Mouse (Mus musculus) E14TG2a.4 (cell line): ENCODE results near the gene Nxph4.

Source experiments
- H3K27me3 ChIP-seq: 2 replicates; pipeline ENCODE4 v1.6.1; 2014; ENCODE audit warnings: low read length, control low read depth; ENCODE audit not compliant: insufficient read depth
- H3K36me3 ChIP-seq: 2 replicates; pipeline ENCODE4 v1.6.1; 2014; ENCODE audit warnings: low read length, control low read depth; ENCODE audit not compliant: insufficient read depth
- H3K4me1 ChIP-seq: replicated peaks from 2 replicates; pipeline ENCODE4 v1.6.1; 2014; ENCODE audit warnings: low read depth, low read length, control low read depth
- H3K4me3 ChIP-seq: replicated peaks from 2 replicates; pipeline ENCODE4 v1.5.1; 2014; ENCODE audit warnings: mild to moderate bottlenecking, low read length
- H3K9me3 ChIP-seq: 2 replicates; pipeline ENCODE4 v1.6.1; 2014; ENCODE audit warnings: low read length, control low read depth
- CTCF ChIP-seq: conservative IDR thresholded peaks from 2 replicates; pipeline ENCODE4 v1.5.1; 2014; ENCODE audit warnings: low read length
- NANOG ChIP-seq: IDR thresholded peaks from 2 replicates; pipeline ENCODE4 v1.6.1; 2014; ENCODE audit warnings: borderline replicate concordance, low read length, mixed read lengths
- POU5F1 ChIP-seq: IDR thresholded peaks from 2 replicates; pipeline ENCODE4 v1.6.1; 2014; ENCODE audit warnings: low read length, borderline replicate concordance

The Nxph4 gene

DNA sequence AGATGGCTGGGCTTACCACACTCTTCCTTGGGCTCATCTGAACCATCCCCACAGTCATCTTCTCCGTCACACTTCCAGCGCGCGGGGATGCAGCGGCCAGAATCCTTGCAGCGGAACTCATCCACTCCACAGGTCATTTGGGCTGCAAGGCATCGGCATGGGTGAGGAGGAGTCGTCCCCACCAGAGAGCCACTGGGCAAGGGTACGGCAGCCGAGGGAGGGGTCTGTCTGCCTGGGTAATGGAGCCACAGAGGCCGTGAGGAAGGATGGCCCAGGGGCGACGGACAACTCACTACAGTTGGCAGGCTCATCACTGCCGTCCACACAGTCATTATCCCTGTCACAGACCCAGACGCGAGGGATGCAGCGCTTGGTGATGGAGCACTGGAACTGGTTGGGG lies 15.5 kb upstream of the Nxph4 start:
- Histone ChIP-seq H3K27me3 (peaks cover 8% of the 10 kb centered on the region; the same call in 1 of the 2 replicates), H3K4me3 (0 out of 2 replicates have a peak overlapping the region, but pooled peaks have one; percentile 46), H3K4me1 (peaks cover 56% of the 10 kb centered on the region), H3K36me3 (peaks cover 95% of the 10 kb centered on the region), H3K9me3 (no peaks in the 10 kb centered on the region; the same call in 1 of the 2 replicates)
- no peak for TF ChIP-seq POU5F1
- no peak for TF ChIP-seq CTCF
- no peak for TF ChIP-seq NANOG

DNA sequence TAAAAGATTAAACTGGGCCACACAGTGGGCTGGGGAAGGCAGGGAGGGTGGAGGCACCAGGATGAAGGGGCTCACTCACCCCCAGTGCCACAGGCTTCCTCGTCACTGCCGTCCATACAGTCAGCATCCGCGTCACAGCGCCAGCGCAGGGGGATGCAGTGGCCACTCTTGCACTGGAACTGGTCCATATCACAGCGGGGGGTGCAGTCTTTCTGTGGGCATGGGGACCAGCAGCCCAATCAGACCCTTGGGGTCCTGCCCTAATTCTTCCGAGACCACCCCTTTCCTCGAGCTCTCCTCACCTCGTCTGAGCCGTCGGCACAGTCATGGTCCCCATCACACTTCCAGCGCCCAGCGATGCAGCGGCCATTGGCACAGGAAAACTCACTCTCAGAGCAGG lies 13.9 kb upstream of the Nxph4 start:
- peaks cover 52% of the 10 kb centered on the region for H3K4me1 ChIP-seq
- no peaks in the 10 kb centered on the region; the same call in 1 of the 2 replicates for H3K9me3 ChIP-seq
- H3K4me3 ChIP-seq = no peak overlapping the region
- peaks cover 8% of the 10 kb centered on the region; the same call in 1 of the 2 replicates for H3K27me3 ChIP-seq
- TF ChIP-seq POU5F1 (no peak), NANOG (no peak), CTCF (no peak)
- peaks cover 89% of the 10 kb centered on the region for H3K36me3 ChIP-seq

DNA sequence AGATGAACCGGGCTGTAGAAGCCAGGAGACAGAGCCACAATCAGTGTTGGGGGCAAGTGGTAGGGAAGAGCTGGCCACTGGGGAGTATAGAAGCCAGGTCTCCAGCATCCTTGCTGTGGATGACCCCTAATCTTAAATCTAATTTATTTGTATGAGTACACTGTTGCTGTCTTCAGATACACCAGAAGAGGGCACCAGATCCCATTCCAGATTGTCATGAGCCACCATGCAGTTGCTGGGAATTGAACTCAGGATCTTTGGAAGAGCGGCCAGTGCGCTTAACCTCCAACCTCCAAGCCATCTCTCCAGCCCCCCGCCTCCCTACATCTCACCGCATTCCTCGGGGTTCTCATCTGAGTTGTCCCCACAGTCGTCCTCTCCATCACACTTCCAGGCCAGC lies 12.1 kb upstream of the Nxph4 start:
- Histone ChIP-seq H3K36me3 (peaks cover 85% of the 10 kb centered on the region), H3K4me3 (no peak overlapping the region), H3K27me3 (peaks cover 15% of the 10 kb centered on the region; the same call in 1 of the 2 replicates), H3K4me1 (peaks cover 61% of the 10 kb centered on the region), H3K9me3 (no peaks in the 10 kb centered on the region; the same call in 1 of the 2 replicates)
- TF ChIP-seq NANOG = no peak
- peak; percentile 49 for TF ChIP-seq CTCF
- TF ChIP-seq POU5F1 = no peak

DNA sequence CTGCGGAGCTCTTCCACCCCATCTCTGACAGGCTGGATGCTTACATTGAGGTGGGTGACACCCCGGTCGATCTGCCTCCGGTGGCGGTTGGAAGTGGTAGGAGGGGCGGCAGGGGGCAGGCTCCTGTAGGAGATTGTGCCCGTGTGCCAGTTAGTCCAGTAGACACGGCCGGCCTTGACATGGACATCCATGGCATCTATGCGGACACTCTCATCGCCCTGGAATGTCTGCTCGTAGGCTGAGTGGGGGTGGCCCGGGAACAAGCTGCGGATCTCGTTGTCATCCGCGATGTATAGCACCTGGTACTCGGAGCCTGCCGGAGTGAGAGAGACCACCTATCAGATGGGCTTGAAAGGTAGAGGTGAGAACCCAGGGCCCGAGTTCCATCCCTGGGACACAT lies 10.0 kb upstream of the Nxph4 start:
- peaks cover 11% of the 10 kb centered on the region; the same call in 1 of the 2 replicates for H3K27me3 ChIP-seq
- H3K4me1 ChIP-seq = peaks cover 63% of the 10 kb centered on the region
- H3K36me3 ChIP-seq = peaks cover 75% of the 10 kb centered on the region
- H3K4me3 ChIP-seq = no peak overlapping the region
- TF ChIP-seq POU5F1 (no peak), NANOG (no peak), CTCF (no peak)
- no peaks in the 10 kb centered on the region; the same call in 1 of the 2 replicates for H3K9me3 ChIP-seq

DNA sequence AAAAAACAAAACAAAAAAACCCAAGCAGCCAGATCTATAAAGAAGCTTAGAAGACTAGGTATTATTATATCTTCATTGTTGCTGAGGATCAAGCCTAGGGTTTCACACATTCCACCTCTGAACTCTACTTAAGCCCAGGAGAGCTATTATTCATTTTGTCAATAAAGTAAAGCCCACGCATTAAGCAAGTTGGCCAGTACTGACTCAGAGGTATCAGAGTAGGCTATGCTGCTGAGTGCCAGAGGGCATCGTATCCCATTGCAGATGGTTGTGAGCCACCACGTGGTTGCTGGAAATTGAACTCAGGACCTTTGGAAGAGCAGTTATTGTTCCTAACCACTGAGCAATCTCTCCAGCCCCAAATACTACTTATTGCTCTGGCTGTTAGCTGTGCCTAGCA lies 9.6 kb upstream of the Nxph4 start:
- H3K4me3 ChIP-seq = no peak overlapping the region
- peaks cover 76% of the 10 kb centered on the region for H3K36me3 ChIP-seq
- H3K4me1 ChIP-seq = peaks cover 63% of the 10 kb centered on the region
- peaks cover 14% of the 10 kb centered on the region for H3K27me3 ChIP-seq
- TF ChIP-seq NANOG = no peak
- no peak for TF ChIP-seq POU5F1
- no peaks in the 10 kb centered on the region for H3K9me3 ChIP-seq

DNA sequence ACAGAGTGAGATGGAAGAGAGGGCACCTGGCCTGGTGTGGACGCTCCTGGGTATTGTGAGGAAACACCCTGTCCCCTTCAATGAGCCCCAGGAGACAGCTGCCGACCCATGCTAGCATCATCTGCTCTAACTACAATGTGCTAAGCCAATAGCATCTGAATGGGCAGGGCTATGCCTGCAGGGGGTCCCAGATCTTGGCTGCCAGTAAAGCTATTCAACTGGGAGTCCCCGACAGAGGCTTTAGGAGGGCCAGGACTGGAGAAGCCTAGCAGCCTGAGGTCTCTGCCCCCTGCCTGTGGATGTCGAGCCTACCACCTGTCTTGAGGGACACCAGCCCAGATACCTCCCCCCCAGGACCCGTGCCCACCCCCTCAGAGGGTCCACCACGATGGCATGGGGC lies 8.4 kb upstream of the Nxph4 start:
- no peak overlapping the region for H3K4me3 ChIP-seq
- H3K27me3 ChIP-seq = peaks cover 10% of the 10 kb centered on the region; the same call in 1 of the 2 replicates
- TF ChIP-seq NANOG (no peak), CTCF (no peak), POU5F1 (no peak)
- H3K4me1 ChIP-seq = peaks cover 66% of the 10 kb centered on the region
- no peaks in the 10 kb centered on the region for H3K9me3 ChIP-seq
- H3K36me3 ChIP-seq = peaks cover 72% of the 10 kb centered on the region

DNA sequence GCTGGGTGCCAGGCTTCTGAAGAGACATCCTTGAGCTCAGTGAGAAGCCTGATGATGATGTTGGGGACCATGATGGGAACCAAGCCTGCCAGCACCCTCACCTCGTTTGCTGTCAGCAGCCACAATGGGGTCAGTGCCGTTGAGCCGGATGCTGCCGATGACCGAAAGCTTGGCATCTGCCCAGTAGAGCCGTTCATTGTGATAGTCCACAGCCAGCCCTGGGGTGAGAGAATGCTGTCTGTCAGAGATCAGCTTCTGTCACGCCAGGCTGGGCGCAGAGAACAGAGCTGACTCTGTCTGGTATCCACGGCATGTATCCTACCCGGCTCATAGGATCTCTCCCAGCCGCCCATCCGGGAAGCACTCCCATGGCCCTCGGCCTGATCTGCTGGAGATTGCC lies 7.7 kb upstream of the Nxph4 start:
- Histone ChIP-seq H3K4me1 (peaks cover 69% of the 10 kb centered on the region), H3K36me3 (peaks cover 66% of the 10 kb centered on the region), H3K27me3 (peaks cover 10% of the 10 kb centered on the region; the same call in 1 of the 2 replicates), H3K4me3 (no peak overlapping the region), H3K9me3 (no peaks in the 10 kb centered on the region)
- TF ChIP-seq NANOG = no peak

DNA sequence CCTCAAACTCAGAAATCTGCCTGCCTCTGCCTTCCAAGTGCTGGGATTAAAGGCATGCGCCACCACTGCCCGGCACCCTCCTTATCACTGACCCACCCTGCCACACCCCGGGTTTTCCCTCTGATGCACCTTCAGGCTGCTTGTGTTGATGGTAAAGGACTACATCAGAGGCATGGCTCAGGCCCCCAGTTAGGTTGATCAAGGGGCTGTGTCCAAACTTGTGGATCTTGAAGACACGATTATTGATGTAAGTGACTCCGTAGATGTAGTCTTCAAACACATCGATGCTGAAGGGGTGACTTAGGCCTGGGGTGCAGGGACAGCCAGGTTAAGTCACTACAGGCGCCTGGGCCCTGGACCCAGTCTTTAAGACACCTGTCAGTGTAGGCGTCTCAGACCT lies 7.2 kb upstream of the Nxph4 start:
- Histone ChIP-seq H3K4me3 (no peak overlapping the region), H3K4me1 (peaks cover 69% of the 10 kb centered on the region), H3K36me3 (peaks cover 61% of the 10 kb centered on the region), H3K9me3 (no peaks in the 10 kb centered on the region), H3K27me3 (peaks cover 10% of the 10 kb centered on the region; the same call in 1 of the 2 replicates)
- TF ChIP-seq POU5F1 = no peak
- no peak for TF ChIP-seq CTCF

DNA sequence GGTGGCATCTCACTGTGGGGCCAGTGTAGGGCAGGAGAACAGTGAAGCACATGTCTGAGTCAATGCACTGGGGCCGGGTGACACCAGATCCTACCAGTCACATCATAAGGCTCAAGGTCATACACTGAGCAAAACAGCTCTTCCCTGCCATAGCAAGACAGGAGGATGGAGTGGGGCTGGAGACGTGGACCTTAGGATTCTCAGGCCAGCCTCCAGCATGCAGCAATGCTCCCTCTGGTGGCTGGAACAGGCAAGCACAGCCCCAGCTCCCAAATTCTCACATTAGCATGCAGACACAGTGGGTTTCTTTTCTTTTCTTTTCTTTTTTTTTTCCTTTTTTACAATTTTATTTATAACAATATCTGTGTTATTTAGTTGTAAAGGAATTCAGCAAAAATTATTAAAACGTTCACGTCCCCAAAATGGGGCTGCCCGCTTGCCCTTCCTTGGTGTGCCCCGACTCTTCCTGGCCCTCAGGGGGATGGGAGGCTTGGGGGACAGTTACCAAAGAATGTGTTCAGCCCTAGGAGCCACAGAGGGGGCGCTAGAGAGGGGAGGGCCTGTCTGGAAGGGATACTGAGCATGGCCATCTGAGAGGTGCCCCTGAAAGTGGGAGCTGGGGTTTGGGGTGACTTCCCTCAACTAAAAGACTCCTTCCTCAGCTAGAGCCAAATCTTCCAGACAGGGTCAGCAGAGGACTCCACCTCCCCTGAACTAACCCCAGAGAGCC lies 3.7 kb upstream of the Nxph4 start:
- H3K9me3 ChIP-seq = no peaks in the 10 kb centered on the region
- no peak for TF ChIP-seq POU5F1
- no peak for TF ChIP-seq NANOG
- peak; percentile 97 for TF ChIP-seq CTCF
- peaks cover 44% of the 10 kb centered on the region for H3K27me3 ChIP-seq
- no peak overlapping the region; the same call in none of the 2 replicates for H3K4me3 ChIP-seq
- peaks cover 84% of the 10 kb centered on the region for H3K4me1 ChIP-seq
- H3K36me3 ChIP-seq = peaks cover 35% of the 10 kb centered on the region
